Mouse (Mus musculus): ENCODE measurements at regions not wholly inside any gene's neighbourhood (a gene's known extent, or its start where the extent isn't known, plus 50 kb on each side); places are given as distances from the start of the nearest gene placed in this dataset.

GRCm38 (mm10) chr5:53329591-53329990, 62.7 kb downstream of the Smim20 start:
- no peak for DNase-seq (ENCODE audit: low read depth)

- no peak for DNase-seq (ENCODE audit: low read depth)
Observed at GRCm38 (mm10) chr5:53336704-53337103, 69.8 kb downstream of the Smim20 start.

GRCm38 (mm10) chr5:53337816-53338215, 70.9 kb downstream of the Smim20 start:
- DNase-seq (ENCODE audit: low read depth) = no peak

- DNase-seq (ENCODE audit: low read depth) = no peak
Observed at GRCm38 (mm10) chr5:53345164-53345563, 78.3 kb downstream of the Smim20 start.

- DNase-seq (ENCODE audit: low read depth) = no peak
Observed at GRCm38 (mm10) chr5:53346028-53346427, 79.1 kb downstream of the Smim20 start.

- no peak for DNase-seq (ENCODE audit: low read depth)
Observed at GRCm38 (mm10) chr5:53346756-53347155, 79.9 kb downstream of the Smim20 start.

- DNase-seq (ENCODE audit: low read depth) = no peak
Observed at GRCm38 (mm10) chr5:53352852-53353251, 86.0 kb downstream of the Smim20 start.

- DNase-seq (ENCODE audit: low read depth) = no peak
Observed at GRCm38 (mm10) chr5:53354296-53354695, 87.4 kb downstream of the Smim20 start.

- DNase-seq (ENCODE audit: low read depth) = peak; percentile 51
Observed at GRCm38 (mm10) chr5:53355069-53355468, 88.2 kb downstream of the Smim20 start.

- DNase-seq (ENCODE audit: low read depth) = no peak
Observed at GRCm38 (mm10) chr5:53357086-53357608, 90.3 kb downstream of the Smim20 start.

GRCm38 (mm10) chr5:53358181-53358580, 91.3 kb downstream of the Smim20 start:
- DNase-seq (ENCODE audit: low read depth) = no peak

GRCm38 (mm10) chr5:53359887-53360286, 93.0 kb downstream of the Smim20 start:
- no peak for DNase-seq (ENCODE audit: low read depth)

GRCm38 (mm10) chr5:53361295-53361694, 94.4 kb downstream of the Smim20 start:
- no peak for DNase-seq (ENCODE audit: low read depth)

GRCm38 (mm10) chr5:53363898-53364297, 97.0 kb downstream of the Smim20 start:
- no peak for DNase-seq (ENCODE audit: low read depth)

- no peak for DNase-seq (ENCODE audit: low read depth)
Observed at GRCm38 (mm10) chr5:53366882-53367561, 98.9 kb upstream of the Rbpj start.

GRCm38 (mm10) chr5:53370272-53370671, 95.7 kb upstream of the Rbpj start:
- DNase-seq (ENCODE audit: low read depth) = no peak

GRCm38 (mm10) chr5:53371638-53372037, 94.3 kb upstream of the Rbpj start:
- DNase-seq (ENCODE audit: low read depth) = no peak

GRCm38 (mm10) chr5:53373315-53373714, 92.6 kb upstream of the Rbpj start:
- no peak for DNase-seq (ENCODE audit: low read depth)

GRCm38 (mm10) chr5:53376856-53377255, 89.1 kb upstream of the Rbpj start:
- DNase-seq (ENCODE audit: low read depth) = no peak

GRCm38 (mm10) chr5:53377698-53378097, 88.3 kb upstream of the Rbpj start:
- DNase-seq (ENCODE audit: low read depth) = no peak

- no peak for DNase-seq (ENCODE audit: low read depth)
Observed at GRCm38 (mm10) chr5:53378106-53378505, 87.8 kb upstream of the Rbpj start.

GRCm38 (mm10) chr5:53378599-53378998, 87.4 kb upstream of the Rbpj start:
- no peak for DNase-seq (ENCODE audit: low read depth)

- DNase-seq (ENCODE audit: low read depth) = no peak
Observed at GRCm38 (mm10) chr5:53379612-53380011, 86.3 kb upstream of the Rbpj start.

GRCm38 (mm10) chr5:53380203-53380602, 85.7 kb upstream of the Rbpj start:
- DNase-seq (ENCODE audit: low read depth) = no peak

Measured in c-Kit-positive CD71-negative TER-119-negative erythroid progenitor cells, embryonic 14.5 days (primary cell).